Mouse (Mus musculus) embryonic fibroblast, embryonic 13.5 days (primary cell): ENCODE results near the gene Hist1h4d. TPM values are rescaled to one million over a fixed set of nuclear protein-coding genes. Genes with fewer than 3 reads are reported as not detected.
"Not testable (repeated sequence)": the region's sequence is repeated elsewhere in the genome, so short reads cannot be mapped to it uniquely, and the experiment has no call there.

Experiments used
- H3K27ac ChIP-seq: 2 replicates; pipeline ENCODE4 v1.5.1; 2012; ENCODE audit warnings: low read length, control low read depth, inconsistent platforms; ENCODE audit not compliant: insufficient read depth
- H3K4me1 ChIP-seq: 2 replicates; pipeline ENCODE4 v1.6.1; 2011; ENCODE audit warnings: low read length; ENCODE audit not compliant: control insufficient read depth, insufficient read depth
- H3K4me3 ChIP-seq: 2 replicates; pipeline ENCODE4 v1.5.1; 2011; ENCODE audit warnings: mild to moderate bottlenecking, control low read depth, low read length; ENCODE audit not compliant: insufficient read depth
- CTCF ChIP-seq: IDR thresholded peaks from 2 replicates; pipeline ENCODE4 v1.5.1; 2011; ENCODE audit warnings: mild to moderate bottlenecking, control low read depth, low read length, moderate library complexity, borderline replicate concordance; ENCODE audit not compliant: insufficient read depth
- POLR2A ChIP-seq: IDR thresholded peaks from 2 replicates; pipeline ENCODE4 v1.6.1; 2011; ENCODE audit warnings: low read depth, mild to moderate bottlenecking, control low read depth, low read length, moderate library complexity
- polyA plus RNA-seq: library from polyadenylated mRNA; stranded (reverse); fragments of >200 nt; gene quantifications from 2 replicates; pipeline ENCODE4 v1.2.4, GENCODE M21; 2011; ENCODE audit warnings: low read depth; ENCODE audit not compliant: missing spikeins, insufficient read length

Hist1h4d gene
- polyA plus RNA-seq, 1 experiment = 6.8 TPM

DNA sequence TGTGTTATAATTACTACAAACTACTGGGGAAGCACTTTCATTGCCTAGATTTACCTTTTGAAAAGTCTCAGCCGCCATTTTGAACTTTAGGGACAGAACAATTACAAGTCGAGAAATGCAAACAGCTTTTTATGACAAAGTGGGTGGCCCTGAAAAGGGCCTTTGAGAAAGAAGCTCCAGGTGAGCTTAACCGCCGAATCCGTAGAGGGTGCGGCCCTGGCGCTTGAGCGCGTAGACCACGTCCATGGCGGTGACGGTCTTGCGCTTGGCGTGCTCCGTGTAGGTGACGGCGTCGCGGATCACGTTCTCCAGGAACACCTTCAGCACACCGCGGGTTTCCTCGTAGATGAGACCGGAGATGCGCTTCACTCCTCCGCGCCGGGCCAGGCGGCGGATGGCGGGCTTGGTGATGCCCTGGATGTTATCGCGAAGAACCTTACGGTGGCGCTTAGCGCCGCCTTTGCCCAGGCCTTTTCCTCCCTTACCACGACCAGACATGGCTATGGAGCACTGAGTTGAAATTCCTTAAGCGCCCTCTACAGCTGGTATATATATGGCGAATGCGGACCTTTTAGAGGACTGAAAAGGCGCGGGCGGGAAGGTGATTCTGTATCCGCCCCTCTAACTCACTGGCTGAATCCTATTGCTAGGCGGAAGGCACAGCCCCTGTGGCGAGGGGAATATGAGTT is 30.1 kb upstream of the Hist1h4d start, which contains the start of gene Hist1h4f:
Hist1h4f (minus strand) TSS at position 503 of the 689 bp plus-strand sequence.
- TF ChIP-seq POLR2A = peak; percentile 98
- H3K27ac ChIP-seq = peak within 1 kb of the TSS; percentile 89
- not testable (repeated sequence) for H3K4me1 ChIP-seq
- H3K4me3 ChIP-seq = peak within 1 kb of the TSS; percentile 44

DNA sequence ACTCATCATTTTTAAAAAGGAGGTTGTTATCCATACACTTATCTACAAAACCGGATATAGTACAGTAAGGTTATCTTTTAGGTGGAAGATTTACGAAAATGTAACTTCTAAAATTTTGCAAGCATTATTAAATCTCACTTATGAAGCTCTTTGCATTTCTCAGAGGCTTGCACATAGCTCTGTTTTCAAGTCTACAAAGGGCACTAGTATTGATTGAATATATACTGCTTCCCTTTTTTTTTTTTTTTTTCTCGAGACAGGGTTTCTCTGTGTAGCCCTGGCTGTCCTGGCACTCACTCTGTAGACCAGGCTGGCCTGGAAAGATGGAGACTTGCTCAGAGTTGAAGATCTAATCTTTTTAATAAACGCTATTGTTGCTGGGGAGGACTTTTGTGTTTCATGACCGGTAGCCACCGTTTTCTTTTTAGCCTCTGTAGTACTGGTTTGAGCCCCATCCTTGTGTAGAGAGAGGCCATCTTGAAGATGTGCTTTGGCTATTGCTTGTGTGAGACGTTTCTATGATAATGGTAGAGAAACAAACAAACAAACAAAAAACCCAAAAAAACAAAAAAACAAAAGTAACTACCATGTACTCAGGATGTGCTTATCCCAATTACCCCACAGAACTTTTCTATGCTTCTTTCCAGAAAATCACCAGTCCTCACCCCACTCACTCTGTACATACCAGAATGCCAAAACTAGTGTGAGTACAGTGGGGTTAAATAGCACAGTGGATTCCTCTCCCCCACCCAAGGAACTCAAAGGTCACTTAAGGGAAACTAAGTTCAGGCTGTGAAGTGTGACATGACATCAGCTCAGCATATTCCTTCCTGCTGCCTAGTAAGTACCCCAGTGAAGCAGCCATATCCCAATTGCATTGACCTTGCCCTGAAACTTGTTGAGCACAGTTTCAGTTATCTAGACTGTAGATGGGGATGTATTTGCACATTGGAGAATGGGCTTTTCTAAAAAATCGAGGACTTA is 29.2 kb upstream of the Hist1h4d start:
- peak overlapping the region; percentile 45 for H3K27ac ChIP-seq
- no peak for TF ChIP-seq CTCF
- TF ChIP-seq POLR2A = no peak
- no peak overlapping the region for H3K4me3 ChIP-seq
- H3K4me1 ChIP-seq = peaks cover 3% of the 10 kb centered on the region; the same call in 1 of the 2 replicates

DNA sequence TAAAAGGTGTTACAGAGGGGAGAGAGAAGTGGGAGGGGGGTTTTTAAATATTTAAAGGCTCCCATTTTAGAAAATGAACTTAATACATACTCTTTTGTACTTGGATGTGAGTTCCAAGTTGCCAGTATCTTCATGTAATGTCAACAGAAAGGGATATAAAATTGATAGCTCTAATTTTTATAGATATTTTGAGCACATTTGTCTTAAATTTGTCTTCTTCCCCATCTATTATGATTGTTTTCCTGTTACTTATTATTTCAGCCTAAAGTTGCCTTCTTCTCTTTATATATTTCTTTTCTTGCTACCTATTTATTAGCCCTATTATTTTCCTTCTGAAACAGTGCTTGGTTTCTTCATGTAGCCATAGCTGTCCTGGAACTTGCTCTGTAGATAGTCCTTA is 28.4 kb upstream of the Hist1h4d start, which contains the start of gene Hist1h1d:
Hist1h1d (plus strand) TSS at position 301 of the 400 bp plus-strand sequence.
- H3K27ac ChIP-seq = peak within 1 kb of the TSS; percentile 45; the same call in 1 of the 2 replicates
- TF ChIP-seq POLR2A = no peak
- no peak for TF ChIP-seq CTCF
- peaks cover 3% of the 10 kb centered on the region; the same call in 1 of the 2 replicates for H3K4me1 ChIP-seq
- H3K4me3 ChIP-seq = no peak within 1 kb of the TSS

DNA sequence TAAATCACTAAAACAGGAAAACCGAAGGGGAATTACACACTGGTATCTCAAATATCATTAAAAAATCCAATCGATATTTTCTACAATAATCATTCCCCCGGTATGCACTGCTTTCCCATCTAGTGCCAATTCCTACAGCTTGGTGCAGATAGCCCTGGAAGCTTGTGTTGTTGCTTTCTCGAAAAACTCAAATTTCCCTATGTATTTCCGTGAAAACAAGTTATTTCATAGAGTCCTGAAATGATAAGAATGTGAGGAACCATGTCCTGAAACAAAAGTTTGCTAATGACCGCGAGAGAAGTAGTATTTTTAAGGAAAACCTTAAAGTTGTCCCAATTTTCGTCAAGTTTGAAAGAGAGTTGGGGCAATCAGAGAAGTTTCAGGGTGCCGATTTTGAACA is 27.0 kb upstream of the Hist1h4d start:
- TF ChIP-seq POLR2A (no peak), CTCF (no peak)
- H3K4me3 ChIP-seq = no peak overlapping the region
- peak overlapping the region; percentile 86 for H3K27ac ChIP-seq
- H3K4me1 ChIP-seq = peaks cover 3% of the 10 kb centered on the region; the same call in 1 of the 2 replicates

DNA sequence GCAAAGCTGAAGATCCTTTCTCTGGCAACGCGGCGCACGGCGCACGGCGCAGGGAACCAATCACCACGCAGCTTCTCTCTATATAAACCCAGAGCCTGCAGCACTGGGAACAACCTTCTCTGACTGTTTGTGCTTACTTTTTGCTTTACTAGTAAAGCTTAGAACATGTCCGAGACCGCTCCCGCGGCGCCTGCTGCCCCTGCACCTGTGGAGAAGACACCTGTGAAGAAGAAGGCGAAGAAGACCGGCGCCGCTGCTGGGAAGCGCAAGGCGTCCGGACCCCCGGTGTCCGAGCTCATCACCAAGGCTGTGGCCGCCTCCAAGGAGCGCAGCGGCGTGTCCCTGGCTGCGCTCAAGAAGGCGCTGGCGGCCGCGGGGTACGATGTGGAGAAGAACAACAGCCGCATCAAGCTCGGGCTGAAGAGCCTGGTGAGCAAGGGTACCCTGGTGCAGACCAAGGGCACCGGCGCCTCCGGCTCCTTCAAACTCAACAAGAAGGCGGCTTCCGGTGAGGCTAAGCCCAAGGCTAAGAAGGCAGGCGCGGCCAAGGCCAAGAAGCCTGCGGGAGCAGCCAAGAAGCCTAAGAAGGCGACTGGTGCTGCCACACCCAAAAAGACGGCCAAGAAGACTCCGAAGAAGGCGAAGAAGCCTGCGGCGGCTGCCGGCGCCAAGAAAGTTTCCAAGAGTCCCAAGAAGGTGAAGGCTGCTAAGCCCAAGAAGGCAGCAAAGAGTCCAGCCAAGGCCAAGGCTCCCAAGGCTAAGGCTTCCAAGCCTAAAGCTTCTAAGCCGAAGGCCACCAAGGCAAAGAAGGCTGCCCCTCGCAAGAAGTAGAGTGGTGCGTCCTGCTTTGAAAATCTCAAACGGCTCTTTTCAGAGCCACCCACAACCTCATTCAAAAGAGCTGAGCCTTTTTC is 26.2 kb upstream of the Hist1h4d start:
- peaks cover 3% of the 10 kb centered on the region; the same call in 1 of the 2 replicates for H3K4me1 ChIP-seq
- H3K4me3 ChIP-seq = peak overlapping the region; percentile 58
- peak overlapping the region; percentile 97 for H3K27ac ChIP-seq
- TF ChIP-seq CTCF (no peak), POLR2A (peak; percentile 99)

DNA sequence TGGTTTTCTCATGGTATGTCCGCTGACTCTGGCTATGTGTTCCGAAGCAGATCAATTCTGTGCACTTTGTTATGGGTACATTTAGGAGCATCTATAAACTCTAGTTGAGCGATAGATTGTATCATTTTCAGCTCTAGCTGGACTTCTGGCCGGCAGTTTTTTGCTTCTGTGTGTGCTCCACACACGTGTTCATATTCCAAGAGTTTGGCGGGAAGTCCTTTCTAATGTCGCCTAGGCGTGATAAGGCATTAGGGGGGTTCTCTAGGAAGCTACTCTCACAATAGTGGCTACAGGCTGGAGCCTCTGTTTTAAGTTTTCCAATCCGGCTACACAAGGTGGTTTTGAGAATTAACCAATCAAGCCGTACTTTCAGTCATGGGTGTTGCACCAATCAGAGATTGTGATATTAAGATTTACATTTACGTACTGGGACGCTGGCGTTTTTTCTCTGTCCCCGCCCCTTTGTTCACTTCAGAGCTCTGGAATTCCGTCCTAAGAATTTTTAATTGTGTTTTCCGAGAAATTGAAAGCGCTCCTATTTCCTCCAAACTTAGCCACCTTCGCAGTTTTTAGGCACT is 25.5 kb upstream of the Hist1h4d start:
- H3K4me3 ChIP-seq = peak overlapping the region; percentile 58
- no peak for TF ChIP-seq CTCF
- TF ChIP-seq POLR2A = peak; percentile 91
- H3K4me1 ChIP-seq = peaks cover 3% of the 10 kb centered on the region; the same call in 1 of the 2 replicates
- H3K27ac ChIP-seq = peak overlapping the region; percentile 97

DNA sequence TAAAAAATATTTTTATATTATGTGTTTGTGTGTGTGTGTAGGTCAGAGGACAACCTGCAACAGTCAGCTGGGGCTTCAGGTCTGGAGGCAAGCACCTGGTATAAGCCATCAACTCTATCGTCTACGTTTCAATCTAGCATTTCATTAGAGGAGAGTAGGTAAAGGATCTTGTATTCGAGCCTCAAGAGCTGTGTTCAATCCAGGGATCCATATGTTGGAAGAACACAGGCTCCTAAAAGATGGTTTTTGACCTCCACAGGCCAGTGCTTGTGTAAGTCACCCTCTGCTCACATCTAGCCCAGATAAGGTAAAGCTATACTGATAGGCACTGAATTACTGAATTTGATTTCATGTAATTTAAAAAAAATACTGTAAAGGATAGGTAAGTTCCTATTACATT is 24.5 kb upstream of the Hist1h4d start:
- Histone ChIP-seq H3K4me3 (peak overlapping the region; percentile 17; the same call in 1 of the 2 replicates), H3K27ac (peak overlapping the region; percentile 62), H3K4me1 (peaks cover 3% of the 10 kb centered on the region; the same call in 1 of the 2 replicates)
- no peak for TF ChIP-seq CTCF

DNA sequence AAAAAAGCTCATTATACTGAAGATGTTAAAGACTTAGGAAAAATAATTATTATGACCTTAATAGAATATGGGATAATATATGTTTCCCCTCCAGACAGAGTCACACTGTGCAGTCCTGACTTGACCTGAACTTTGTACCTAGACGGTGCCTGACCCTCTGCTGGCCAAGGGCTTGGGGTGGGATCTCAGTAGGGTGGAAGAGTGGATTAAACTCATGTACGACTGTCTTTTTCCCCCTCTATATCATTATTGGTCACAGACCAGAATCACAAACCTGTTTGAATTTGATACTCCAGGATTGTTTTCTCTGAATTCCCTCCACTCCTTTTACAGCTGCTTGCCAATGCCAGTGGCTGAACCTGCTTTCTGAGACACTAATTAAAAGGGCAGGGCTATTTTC is 20.7 kb upstream of the Hist1h4d start:
- 0 out of 2 replicates have a peak overlapping the region, but pooled peaks have one; percentile 5 for H3K27ac ChIP-seq
- H3K4me3 ChIP-seq, H3K4me1 ChIP-seq: not testable (repeated sequence)

DNA sequence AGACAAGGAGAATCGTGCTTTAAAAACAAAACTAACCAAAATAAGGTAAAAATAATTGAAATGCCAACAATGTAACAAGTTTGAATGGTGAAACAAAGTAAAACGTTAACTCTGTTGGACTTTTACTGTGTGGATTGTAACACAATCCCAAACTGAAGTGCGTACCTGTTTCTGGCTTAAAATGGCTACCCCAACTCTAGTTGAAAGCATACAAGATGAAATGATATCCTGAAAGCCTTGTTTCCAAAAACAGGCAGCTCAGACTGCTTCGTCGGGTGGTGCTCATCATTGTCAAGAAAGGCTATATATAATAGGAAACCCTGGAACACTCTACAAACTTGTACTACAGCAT is 19.9 kb upstream of the Hist1h4d start:
- H3K4me3 ChIP-seq = peak overlapping the region; percentile 38
- not testable (repeated sequence) for H3K4me1 ChIP-seq
- H3K27ac ChIP-seq = peak overlapping the region; percentile 52
